Comparison of ENCODE assay signal across 8 mouse cellular contexts in the genomic region with DNA sequence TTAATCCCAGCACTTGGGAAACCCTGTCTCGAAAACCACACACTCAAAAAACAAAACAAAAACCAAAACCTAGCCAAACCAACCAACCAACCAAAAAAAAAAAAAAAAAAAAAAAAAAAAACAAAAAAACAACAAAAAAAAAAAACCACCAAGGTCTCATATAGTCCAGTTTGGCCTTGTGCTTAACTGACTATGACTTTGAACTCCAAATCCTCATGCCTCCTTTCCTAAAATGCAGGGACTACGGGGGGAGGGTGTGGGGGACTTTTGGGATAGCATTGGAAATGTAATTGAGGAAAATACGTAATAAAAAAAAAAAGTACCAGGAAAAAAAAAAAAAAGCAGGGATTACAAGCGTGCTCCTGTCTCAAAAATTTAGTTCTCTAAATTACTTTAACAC. TPM values are rescaled to one million over a fixed set of nuclear protein-coding genes. Genes with fewer than 3 reads are reported as not detected.
DNase-seq lines count a peak whose midpoint lies in the region; ATAC-seq and TF ChIP-seq lines count a peak whose summit lies in the region.

No protein-coding gene starts in this region.

- H3K9ac ChIP-seq in heart, postnatal 0 days (replicated peaks; ENCODE audit: low read depth, low read length) = peak overlapping the region; percentile 85; the same call in 1 of the 2 replicates
- peak overlapping the region; percentile 93; the same call in 1 of the 2 replicates for H3K9ac ChIP-seq in hindbrain, embryonic 14.5 days
- H3K9ac ChIP-seq in midbrain, embryonic 13.5 days (replicated peaks) = no peak overlapping the region

- ATAC-seq in heart, postnatal 0 days (ENCODE audit: insufficient read depth, low read depth) = no peak
- ATAC-seq in hindbrain, embryonic 14.5 days (ENCODE audit: low FRiP score) = peak; percentile 18
- ATAC-seq in midbrain, embryonic 13.5 days = peak; percentile 25; the same call in 1 of the 2 replicates
- ATAC-seq in erythroid progenitor cell, adult 5-6 weeks (replicated peaks; ENCODE audit: low FRiP score, poor library complexity, severe bottlenecking) = no peak

- no peak for TF ChIP-seq POLR2A in bone marrow macrophage, adult 2 months (IDR thresholded peaks at IDR 0.05; ENCODE audit: borderline replicate concordance, low read depth, low read length)

- H3K36me3 ChIP-seq in heart, postnatal 0 days (replicated peaks; ENCODE audit: control insufficient read depth, insufficient read depth, low read length) = no peaks in the 10 kb centered on the region
- H3K36me3 ChIP-seq in hindbrain, embryonic 14.5 days (replicated peaks; ENCODE audit: control insufficient read depth, insufficient read depth) = no peaks in the 10 kb centered on the region
- no peaks in the 10 kb centered on the region for H3K36me3 ChIP-seq in midbrain, embryonic 13.5 days

- peak overlapping the region; percentile 78 for H3K4me2 ChIP-seq in heart, postnatal 0 days (ENCODE audit: low read depth, low read length)
- peak overlapping the region; percentile 71 for H3K4me2 ChIP-seq in hindbrain, embryonic 14.5 days (replicated peaks)
- H3K4me2 ChIP-seq in midbrain, embryonic 13.5 days (replicated peaks) = peak overlapping the region; percentile 45

- no peak for TF ChIP-seq EP300 in heart, postnatal 0 days (IDR thresholded peaks at IDR 0.05; ENCODE audit: low read depth)

- no peak for TF ChIP-seq CTCF in heart, postnatal 0 days (IDR thresholded peaks at IDR 0.05; ENCODE audit: low read depth)
- TF ChIP-seq CTCF in bone marrow macrophage, adult 2 months (IDR thresholded peaks at IDR 0.05; ENCODE audit: low read depth, low read length) = no peak

- H3K4me1 ChIP-seq in heart, postnatal 0 days (ENCODE audit: control insufficient read depth, insufficient read depth) = no peaks in the 10 kb centered on the region
- peaks cover 39% of the 10 kb centered on the region for H3K4me1 ChIP-seq in bone marrow macrophage, adult 2 months (ENCODE audit: control insufficient read depth, insufficient read depth, low read length)
- peaks cover 9% of the 10 kb centered on the region for H3K4me1 ChIP-seq in hindbrain, embryonic 14.5 days (replicated peaks; ENCODE audit: control insufficient read depth, insufficient read depth, low read length)
- peaks cover 9% of the 10 kb centered on the region; the same call in 1 of the 2 replicates for H3K4me1 ChIP-seq in midbrain, embryonic 13.5 days (replicated peaks)

- WGBS in heart, postnatal 0 days = 16% methylated on average over 4 of the region's 4 CpGs
- WGBS in hindbrain, embryonic 14.5 days = 32% methylated on average over 4 of the region's 4 CpGs
- WGBS in midbrain, embryonic 13.5 days = 18% methylated on average over 4 of the region's 4 CpGs

- no peaks in the 10 kb centered on the region for H3K9me3 ChIP-seq in heart, postnatal 0 days (replicated peaks; ENCODE audit: control insufficient read depth, low read length)
- no peaks in the 10 kb centered on the region for H3K9me3 ChIP-seq in hindbrain, embryonic 14.5 days (ENCODE audit: control insufficient read depth, low read length)
- no peaks in the 10 kb centered on the region for H3K9me3 ChIP-seq in midbrain, embryonic 13.5 days

- H3K27ac ChIP-seq in heart, postnatal 0 days (ENCODE audit: low read depth) = 0 out of 2 replicates have a peak overlapping the region, but pooled peaks have one; percentile 88
- peak overlapping the region; percentile 46 for H3K27ac ChIP-seq in bone marrow macrophage, adult 2 months (ENCODE audit: insufficient read depth, low read depth, low read length)
- no peak overlapping the region for H3K27ac ChIP-seq in hindbrain, embryonic 14.5 days
- H3K27ac ChIP-seq in midbrain, embryonic 13.5 days = peak overlapping the region; percentile 92; the same call in 1 of the 2 replicates

- no peak for DNase-seq in heart, postnatal 0 days (ENCODE audit: low spot score)
- DNase-seq in heart, adult 9 months (ENCODE audit: low spot score in 2 of 2) = no peak
- DNase-seq in hindbrain, embryonic 14.5 days (ENCODE audit: low spot score) = no peak
- DNase-seq in spleen, postnatal 4 days (ENCODE audit: low spot score in 2 of 2) = no peak
- DNase-seq in embryo, embryonic 10 days (ENCODE audit: low spot score) = no peak

- H3K27me3 ChIP-seq in heart, postnatal 0 days (ENCODE audit: control insufficient read depth, insufficient read depth, low read length) = no peaks in the 10 kb centered on the region
- no peaks in the 10 kb centered on the region for H3K27me3 ChIP-seq in hindbrain, embryonic 14.5 days (ENCODE audit: control insufficient read depth, insufficient read depth, low read length)
- no peaks in the 10 kb centered on the region for H3K27me3 ChIP-seq in midbrain, embryonic 13.5 days

- peak overlapping the region; percentile 91 for H3K4me3 ChIP-seq in heart, postnatal 0 days (ENCODE audit: low read depth, low read length)
- H3K4me3 ChIP-seq in bone marrow macrophage, adult 2 months (ENCODE audit: insufficient read depth, low read length) = peak overlapping the region; percentile 97
- H3K4me3 ChIP-seq in hindbrain, embryonic 14.5 days (replicated peaks; ENCODE audit: low read length) = peak overlapping the region; percentile 99
- peak overlapping the region; percentile 98 for H3K4me3 ChIP-seq in midbrain, embryonic 13.5 days (replicated peaks)

RNA-seq across cellular contexts. Expression of a gene that starts 0.4 kb away (rescaled TPM):
- 14.8 and 23.0 TPM in 2 replicates for total RNA-seq in heart, postnatal 0 days (2014; rRNA removed; ENCODE audit: low replicate concordance)
- polyA plus RNA-seq in heart, postnatal 0 days (2015; fragmentation: Nextera tagmentation; extraction: Ambion mirVana) = 5.5 and 6.0 TPM in 2 replicates
- 24.0 and 26.3 TPM in 2 replicates for polyA plus RNA-seq in bone marrow macrophage, adult 2 months (2012; ENCODE audit: insufficient read depth, insufficient read length, missing spikeins)
- polyA plus RNA-seq in hindbrain, embryonic 14.5 days (2014; fragmentation: Nextera tagmentation; extraction: Ambion mirVana) = 20.8 and 22.2 TPM in 2 replicates
- polyA plus RNA-seq in midbrain, embryonic 13.5 days (2015; fragmentation: Nextera tagmentation; extraction: Ambion mirVana) = 23.7 and 26.2 TPM in 2 replicates
- total RNA-seq in erythroid progenitor cell, adult 5-6 weeks (2015; ENCODE audit: low replicate concordance) = 9.7 and 19.7 TPM in 2 replicates
- total RNA-seq in erythroid progenitor cell, adult 5-6 weeks (2017; ENCODE audit: low replicate concordance) = 20.7 and 28.4 TPM in 2 replicates

RNA-seq across cellular contexts. Expression of a gene that starts 18.9 kb away (rescaled TPM):
- total RNA-seq in heart, postnatal 0 days (2014; rRNA removed; ENCODE audit: low replicate concordance) = 6.3 and 27.6 TPM in 2 replicates
- 10.0 and 11.1 TPM in 2 replicates for polyA plus RNA-seq in heart, postnatal 0 days (2015; fragmentation: Nextera tagmentation; extraction: Ambion mirVana)
- 4.8 and 4.9 TPM in 2 replicates for polyA plus RNA-seq in bone marrow macrophage, adult 2 months (2012; ENCODE audit: insufficient read depth, insufficient read length, missing spikeins)
- polyA plus RNA-seq in hindbrain, embryonic 14.5 days (2014; fragmentation: Nextera tagmentation; extraction: Ambion mirVana) = 16.7 and 19.1 TPM in 2 replicates
- 25.0 and 26.2 TPM in 2 replicates for polyA plus RNA-seq in midbrain, embryonic 13.5 days (2015; fragmentation: Nextera tagmentation; extraction: Ambion mirVana)
- total RNA-seq in erythroid progenitor cell, adult 5-6 weeks (2015; ENCODE audit: low replicate concordance) = 0.84 TPM in 1 of 2 replicates, not detected in the other
- total RNA-seq in erythroid progenitor cell, adult 5-6 weeks (2017; ENCODE audit: low replicate concordance) = 0.15 and 1.8 TPM in 2 replicates

RNA-seq across cellular contexts. Expression of a gene that starts 19.2 kb away (rescaled TPM):
- 18.2 and 30.6 TPM in 2 replicates for total RNA-seq in heart, postnatal 0 days (2014; rRNA removed; ENCODE audit: low replicate concordance)
- polyA plus RNA-seq in heart, postnatal 0 days (2015; fragmentation: Nextera tagmentation; extraction: Ambion mirVana) = 19.8 and 21.2 TPM in 2 replicates
- 28.8 and 35.7 TPM in 2 replicates for polyA plus RNA-seq in bone marrow macrophage, adult 2 months (2012; ENCODE audit: insufficient read depth, insufficient read length, missing spikeins)
- polyA plus RNA-seq in hindbrain, embryonic 14.5 days (2014; fragmentation: Nextera tagmentation; extraction: Ambion mirVana) = 36.7 and 43.4 TPM in 2 replicates
- polyA plus RNA-seq in midbrain, embryonic 13.5 days (2015; fragmentation: Nextera tagmentation; extraction: Ambion mirVana) = 38.0 and 38.6 TPM in 2 replicates
- 21.4 and 22.0 TPM in 2 replicates for total RNA-seq in erythroid progenitor cell, adult 5-6 weeks (2015; ENCODE audit: low replicate concordance)
- 10.3 and 10.7 TPM in 2 replicates for total RNA-seq in erythroid progenitor cell, adult 5-6 weeks (2017; ENCODE audit: low replicate concordance)

Comparison
In these comparisons a context has a peak if more than half of its experiments do, and no peak if none do; other contexts are left out.
1. ATAC-seq: peak in hindbrain, embryonic 14.5 days (single experiment) and midbrain, embryonic 13.5 days (single experiment); none in heart, postnatal 0 days (single experiment) and erythroid progenitor cell, adult 5-6 weeks (single experiment).
2. Peak in every context shown above with its lines, with median percentiles within 50 percentile points of each other: H3K4me2 ChIP-seq and H3K4me3 ChIP-seq.